Mouse (Mus musculus): Measurements from ENCODE around the gene Lst1. TPM values are rescaled to one million over a fixed set of nuclear protein-coding genes. Genes with fewer than 3 reads are reported as not detected.

Gene Lst1
- total and polyA plus RNA-seq, 3 experiments = 2.9 to 8.5 (median 8.4) TPM

DNA sequence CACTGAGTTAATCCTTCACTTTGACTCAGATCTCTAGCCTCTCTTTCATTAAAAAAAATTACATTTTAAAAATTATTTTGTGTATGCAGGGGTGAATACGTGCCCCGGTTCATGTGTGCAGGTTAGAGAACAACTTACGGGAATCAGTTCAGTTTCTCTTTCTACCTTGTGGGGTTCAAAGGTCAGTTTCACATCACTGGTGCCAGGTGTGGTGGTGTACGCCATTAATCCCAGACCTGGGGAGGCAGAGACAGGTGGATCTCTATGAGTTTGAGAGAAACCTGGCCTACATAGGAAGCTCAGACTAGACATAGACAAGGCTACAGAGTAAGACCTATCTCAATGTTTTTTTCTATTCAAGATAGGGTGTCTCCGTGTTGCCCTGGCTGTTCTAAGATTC, 24.8 kb upstream of the Lst1 start:
- Histone ChIP-seq H3K27ac (ENCODE audit: insufficient read depth, low read depth) (no peak overlapping the region), H3K4me1 (ENCODE audit: control insufficient read depth in 1 of 2, insufficient read depth in 2 of 2) (peaks cover 31 to 76% of the 10 kb centered on the region in 2 experiments), H3K4me3 (replicated peaks in 1 of 3; ENCODE audit: low read depth in 2 of 3, low read length in 2 of 3, poor library complexity in 1 of 3) (no peak overlapping the region), H3K9me3 (replicated peaks; ENCODE audit: low read length) (no peaks in the 10 kb centered on the region), H3K9ac (ENCODE audit: insufficient read depth, low read depth) (no peak overlapping the region), H3K4me2 (ENCODE audit: insufficient read depth, low read depth, poor library complexity, severe bottlenecking) (no peak overlapping the region), H3K79me2 (replicated peaks; ENCODE audit: control insufficient read depth, extremely low read depth, insufficient read depth, poor library complexity, severe bottlenecking) (no peaks in the 10 kb centered on the region), H3K27me3 (replicated peaks) (no peaks in the 10 kb centered on the region), H3K36me3 (replicated peaks in 1 of 2; ENCODE audit: control insufficient read depth in 1 of 2, insufficient read depth in 1 of 2, low read length in 1 of 2) (no peaks in the 10 kb centered on the region)
- DNase-seq (ENCODE audit: extremely low read depth) = no peak
- in situ Hi-C loops (cut with MboI; ENCODE audit: low pct_ligation_motif_present, low pct_unique_long_range_greater_than_20kb, low sequenced_read_pairs) = no loop called here
- dilution Hi-C loops (cut with MboI; ENCODE audit: extremely low pct_ligation_motif_present, extremely low pct_unique_long_range_greater_than_20kb, low sequenced_read_pairs) = no loop called here
- TF ChIP-seq SMC3 (IDR thresholded peaks at IDR 0.05; ENCODE audit: low read depth, low read length) (no peak), MAFK (IDR thresholded peaks at IDR 0.05; ENCODE audit: insufficient replicate concordance, low read length) (no peak), JUND (conservative IDR thresholded peaks at IDR 0.05; ENCODE audit: low read depth, low read length) (no peak), POLR2AphosphoS2 (IDR thresholded peaks at IDR 0.05; ENCODE audit: low read depth, low read length) (no peak), PAX5 (IDR thresholded peaks at IDR 0.05; ENCODE audit: low read length) (no peak), USF2 (conservative IDR thresholded peaks at IDR 0.05; ENCODE audit: low read depth, low read length) (no peak), MAZ (IDR thresholded peaks at IDR 0.05; ENCODE audit: low read depth, low read length) (no peak), POLR2A (IDR thresholded peaks at IDR 0.05; ENCODE audit: low read depth, low read length) (no peak), RCOR1 (conservative IDR thresholded peaks at IDR 0.05; ENCODE audit: low read depth, low read length) (no peak), TCF12 (IDR thresholded peaks at IDR 0.05; ENCODE audit: low read depth, low read length) (no peak)

DNA sequence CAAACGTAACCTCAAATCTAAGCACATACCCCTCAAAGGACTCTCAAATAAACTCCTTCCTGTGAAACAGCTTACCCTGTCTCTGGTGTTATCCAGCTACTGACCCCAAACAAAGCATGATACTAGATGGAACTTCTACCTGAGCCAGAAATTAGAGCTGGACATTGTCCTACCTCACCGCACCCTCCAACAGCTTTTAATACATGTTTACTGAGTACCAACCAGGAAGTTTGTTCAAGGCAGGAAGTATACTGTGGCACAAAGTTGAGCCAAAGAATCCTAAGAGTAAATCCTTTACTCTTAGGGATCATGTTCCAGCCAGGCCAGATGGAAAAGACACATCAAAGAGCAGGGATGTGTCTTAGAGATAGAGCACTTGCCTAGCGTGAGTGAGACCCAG, 22.4 kb upstream of the Lst1 start:
- no peaks in the 10 kb centered on the region for H3K36me3 ChIP-seq (replicated peaks in 1 of 2; ENCODE audit: control insufficient read depth in 1 of 2, insufficient read depth in 1 of 2, low read length in 1 of 2)
- peaks cover 30 to 80% of the 10 kb centered on the region in 2 experiments for H3K4me1 ChIP-seq (ENCODE audit: control insufficient read depth in 1 of 2, insufficient read depth in 2 of 2)
- peak overlapping the region; percentile 6; the same call in 1 of the 2 replicates for H3K9ac ChIP-seq (ENCODE audit: insufficient read depth, low read depth)
- H3K27ac ChIP-seq (ENCODE audit: insufficient read depth, low read depth) = peak overlapping the region; percentile 97
- H3K9me3 ChIP-seq (replicated peaks; ENCODE audit: low read length) = no peaks in the 10 kb centered on the region
- DNase-seq (ENCODE audit: extremely low read depth) = no peak
- in situ Hi-C loops (cut with MboI; ENCODE audit: low pct_ligation_motif_present, low pct_unique_long_range_greater_than_20kb, low sequenced_read_pairs) (no loop called here), dilution Hi-C loops (cut with MboI; ENCODE audit: extremely low pct_ligation_motif_present, extremely low pct_unique_long_range_greater_than_20kb, low sequenced_read_pairs) (no loop called here)
- H3K4me3 ChIP-seq (replicated peaks in 1 of 3; ENCODE audit: low read depth in 2 of 3, low read length in 2 of 3, poor library complexity in 1 of 3) = no peak overlapping the region
- H3K79me2 ChIP-seq (replicated peaks; ENCODE audit: control insufficient read depth, extremely low read depth, insufficient read depth, poor library complexity, severe bottlenecking) = no peaks in the 10 kb centered on the region
- TF ChIP-seq KAT2A (IDR thresholded peaks at IDR 0.05; ENCODE audit: insufficient replicate concordance, low read length) = no peak
- peak; percentile 11; the same call in 1 of the 2 replicates for TF ChIP-seq ELF1 (IDR thresholded peaks at IDR 0.05; ENCODE audit: low read depth, low read length)
- TF ChIP-seq ZMIZ1 (IDR thresholded peaks at IDR 0.05; ENCODE audit: low read depth, low read length) = peak; percentile 13; the same call in 1 of the 2 replicates
- H3K4me2 ChIP-seq (ENCODE audit: insufficient read depth, low read depth, poor library complexity, severe bottlenecking) = peak overlapping the region; percentile 41
- H3K27me3 ChIP-seq (replicated peaks) = no peaks in the 10 kb centered on the region

GRCm38 (mm10) chr17:35209785-35210535, 21.7 kb upstream of the Lst1 start:
- in situ Hi-C loops (cut with MboI; ENCODE audit: low pct_ligation_motif_present, low pct_unique_long_range_greater_than_20kb, low sequenced_read_pairs) = no loop called here
- TF ChIP-seq NRF1 (IDR thresholded peaks at IDR 0.05; ENCODE audit: low read depth, low read length) (0 out of 2 replicates have a peak, but pooled peaks have one; percentile 32), PAX5 (IDR thresholded peaks at IDR 0.05; ENCODE audit: low read length) (no peak), EP300 (IDR thresholded peaks at IDR 0.05; ENCODE audit: low read length) (peak; percentile 92), CHD1 (IDR thresholded peaks at IDR 0.05; ENCODE audit: low read depth, low read length) (no peak), ELF1 (IDR thresholded peaks at IDR 0.05; ENCODE audit: low read depth, low read length) (no peak), JUN (IDR thresholded peaks at IDR 0.05; ENCODE audit: insufficient read depth, low read depth, low read length) (peak; percentile 62), HCFC1 (IDR thresholded peaks at IDR 0.05; ENCODE audit: low read depth, low read length) (peak; percentile 58), ZC3H11A (IDR thresholded peaks at IDR 0.05; ENCODE audit: low read depth, low read length) (no peak), USF1 (IDR thresholded peaks at IDR 0.05; ENCODE audit: low read depth, low read length) (no peak), RAD21 (IDR thresholded peaks at IDR 0.05; ENCODE audit: low read depth, low read length) (no peak; the same call in none of the 2 replicates), MYC (IDR thresholded peaks at IDR 0.05; ENCODE audit: low read depth, low read length) (peak; percentile 91), CTCF (conservative IDR thresholded peaks at IDR 0.05 in 1 of 2, IDR thresholded peaks at IDR 0.05 in 1 of 2; ENCODE audit: low read depth in 2 of 2, low read length in 2 of 2) (no peak), E2F4 (IDR thresholded peaks at IDR 0.05; ENCODE audit: insufficient replicate concordance, low read depth, low read length) (0 out of 2 replicates have a peak, but pooled peaks have one; percentile 14), ETS1 (conservative IDR thresholded peaks at IDR 0.05; ENCODE audit: low read depth, low read length) (peak; percentile 99)

More at GRCm38 (mm10) chr17:35209785-35210535, 21.7 kb upstream of the Lst1 start:
- Histone ChIP-seq H3K4me1 (ENCODE audit: control insufficient read depth in 1 of 2, insufficient read depth in 2 of 2) (peaks cover 28 to 80% of the 10 kb centered on the region in 2 experiments), H3K9me3 (replicated peaks; ENCODE audit: low read length) (no peaks in the 10 kb centered on the region), H3K4me3 (replicated peaks in 1 of 3; ENCODE audit: low read depth in 2 of 3, low read length in 2 of 3, poor library complexity in 1 of 3) (no peak overlapping the region), H3K4me2 (ENCODE audit: insufficient read depth, low read depth, poor library complexity, severe bottlenecking) (peak overlapping the region; percentile 72), H3K27me3 (replicated peaks) (no peaks in the 10 kb centered on the region), H3K79me2 (replicated peaks; ENCODE audit: control insufficient read depth, extremely low read depth, insufficient read depth, poor library complexity, severe bottlenecking) (no peaks in the 10 kb centered on the region), H3K36me3 (replicated peaks in 1 of 2; ENCODE audit: control insufficient read depth in 1 of 2, insufficient read depth in 1 of 2, low read length in 1 of 2) (no peaks in the 10 kb centered on the region), H3K27ac (ENCODE audit: insufficient read depth, low read depth) (peak overlapping the region; percentile 97), H3K9ac (ENCODE audit: insufficient read depth, low read depth) (peak overlapping the region; percentile 62)
- dilution Hi-C loops (cut with MboI; ENCODE audit: extremely low pct_ligation_motif_present, extremely low pct_unique_long_range_greater_than_20kb, low sequenced_read_pairs) = no loop called here
- peak; percentile 94 for DNase-seq (ENCODE audit: extremely low read depth)

Data from CH12.LX (cell line).